Mouse (Mus musculus): ENCODE measurements at regions not wholly inside any gene's neighbourhood (a gene's known extent, or its start where the extent isn't known, plus 50 kb on each side); places are given as distances from the start of the nearest gene placed in this dataset.
A peak's percentile ranks its signal among the peaks of the same experiment; 100 is the strongest.

DNA sequence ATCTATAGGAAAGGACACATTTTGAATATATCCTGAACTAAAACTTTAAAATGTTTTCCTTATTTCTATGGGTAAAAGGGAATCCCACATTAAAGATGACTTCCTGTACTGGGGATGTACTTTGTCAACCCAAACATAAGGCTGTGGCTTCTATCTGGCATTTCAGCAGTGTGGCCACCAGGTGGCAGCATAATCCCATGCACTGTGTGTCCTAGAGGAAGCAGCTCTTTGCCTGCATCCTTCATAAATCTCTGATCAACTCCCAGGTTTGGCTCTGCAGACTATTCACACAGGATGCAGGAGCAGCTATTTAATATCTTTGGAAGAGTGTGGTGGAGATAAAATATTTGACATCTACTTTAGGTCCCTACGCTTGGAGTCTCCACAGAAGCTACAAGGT is 59.1 kb downstream of the Bmp15 start:
- peak; percentile 49; the same call in 1 of the 2 replicates for ATAC-seq
- no peak overlapping the region for H3K27ac ChIP-seq
- no peaks in the 10 kb centered on the region for H3K4me1 ChIP-seq (replicated peaks)

DNA sequence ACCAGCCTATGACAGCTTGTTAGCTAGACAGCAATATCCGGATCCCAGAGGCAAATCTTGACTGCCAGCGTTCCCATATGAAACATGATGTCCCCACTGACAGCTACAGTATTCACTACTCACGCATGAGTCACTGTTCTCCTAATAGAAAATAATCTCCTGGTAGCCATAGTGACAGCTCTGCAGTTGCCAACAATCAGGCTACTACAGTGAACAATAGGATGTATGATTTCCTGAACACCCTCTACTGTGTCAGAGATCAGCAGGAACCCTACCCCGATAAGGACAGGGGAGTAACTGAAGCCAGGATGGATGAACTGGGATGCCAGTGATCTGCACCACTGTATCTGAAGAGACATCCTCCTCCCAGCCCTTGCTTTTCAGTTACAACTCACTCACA is 62.0 kb downstream of the Bmp15 start:
- H3K4me2 ChIP-seq (replicated peaks): no peak overlapping the region
- H3K27ac ChIP-seq: no peak overlapping the region
- no peaks in the 10 kb centered on the region for H3K9me3 ChIP-seq
- no peaks in the 10 kb centered on the region for H3K4me1 ChIP-seq (replicated peaks)
- no peak overlapping the region for H3K9ac ChIP-seq
- no peak for ATAC-seq
- H3K27me3 ChIP-seq (replicated peaks): no peaks in the 10 kb centered on the region
- H3K4me3 ChIP-seq (replicated peaks): no peak overlapping the region
- 74% methylated on average over 4 of the region's 4 CpGs for WGBS
- H3K36me3 ChIP-seq: no peaks in the 10 kb centered on the region

More for the DNA sequence above, 59.1 kb downstream of the Bmp15 start:
- H3K9me3 ChIP-seq: no peaks in the 10 kb centered on the region
- no peak overlapping the region for H3K9ac ChIP-seq
- WGBS: 84% methylated on average over 1 of the region's 1 CpGs
- no peak overlapping the region for H3K4me2 ChIP-seq (replicated peaks)
- H3K36me3 ChIP-seq: no peaks in the 10 kb centered on the region
- no peak overlapping the region for H3K4me3 ChIP-seq (replicated peaks)
- no peaks in the 10 kb centered on the region for H3K27me3 ChIP-seq (replicated peaks)

DNA sequence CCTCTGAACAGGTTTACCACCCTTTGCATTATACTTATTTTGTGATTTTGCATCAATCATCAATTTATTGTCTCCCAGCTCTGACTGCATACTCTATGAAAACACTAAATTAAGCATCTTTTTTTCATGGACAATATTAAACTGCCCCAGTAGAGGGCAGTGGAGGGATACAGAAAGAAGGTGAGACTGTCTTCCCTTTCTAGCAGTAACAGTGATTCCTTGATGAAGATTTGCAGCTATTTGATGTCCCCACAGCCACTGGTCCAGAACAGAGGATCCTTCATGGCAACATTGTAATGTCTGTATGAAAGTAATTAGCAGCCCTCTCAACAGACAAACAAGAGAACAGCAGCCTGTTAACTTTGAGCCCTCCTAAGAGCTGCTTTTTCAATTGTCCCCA is 66.5 kb downstream of the Bmp15 start:
- H3K9me3 ChIP-seq: no peaks in the 10 kb centered on the region
- no peaks in the 10 kb centered on the region for H3K27me3 ChIP-seq (replicated peaks)
- ATAC-seq: no peak
- no peaks in the 10 kb centered on the region for H3K36me3 ChIP-seq
- no peak overlapping the region for H3K4me3 ChIP-seq (replicated peaks)
- H3K9ac ChIP-seq: no peak overlapping the region
- H3K4me1 ChIP-seq (replicated peaks): no peaks in the 10 kb centered on the region
- no peak overlapping the region for H3K4me2 ChIP-seq (replicated peaks)
- no peak overlapping the region for H3K27ac ChIP-seq

DNA sequence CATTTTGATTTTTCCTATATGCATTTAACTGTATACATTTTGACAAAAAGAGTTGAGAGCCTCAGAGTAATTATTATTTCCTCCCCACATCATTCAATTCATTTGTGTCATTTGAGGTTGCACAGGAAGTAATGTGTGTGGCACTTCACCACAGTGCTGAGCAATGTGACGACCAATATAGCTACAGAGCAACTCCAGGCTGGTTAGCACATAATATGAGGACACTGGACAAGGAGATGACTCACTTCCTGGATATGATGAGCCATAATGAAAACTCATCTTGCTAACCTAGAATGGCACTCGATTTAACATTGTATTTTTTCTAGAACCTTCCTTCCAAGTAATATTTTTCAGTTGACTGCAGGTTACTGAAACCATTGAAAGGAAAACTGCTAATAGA is 67.6 kb downstream of the Bmp15 start:
- Histone ChIP-seq H3K4me1 (replicated peaks) (no peaks in the 10 kb centered on the region), H3K9me3 (no peaks in the 10 kb centered on the region), H3K9ac (no peak overlapping the region), H3K4me3 (replicated peaks) (no peak overlapping the region), H3K27ac (no peak overlapping the region), H3K4me2 (replicated peaks) (no peak overlapping the region), H3K27me3 (replicated peaks) (no peaks in the 10 kb centered on the region), H3K36me3 (no peaks in the 10 kb centered on the region)
- WGBS: 52% methylated on average over 2 of the region's 2 CpGs
- no peak for ATAC-seq

All from intestine, embryonic 15.5 days (tissue).